Mouse (Mus musculus) left cerebral cortex, adult 9 months (tissue): ENCODE data around the gene Gabra6.

ENCODE experiments used
- DNase-seq, 2 experiments: peaks; one replicate each; pipeline ENCODE4 v3.0.0; 2022; ENCODE audit warnings: low spot score in 2 of 2

The Gabra6 gene

DNA sequence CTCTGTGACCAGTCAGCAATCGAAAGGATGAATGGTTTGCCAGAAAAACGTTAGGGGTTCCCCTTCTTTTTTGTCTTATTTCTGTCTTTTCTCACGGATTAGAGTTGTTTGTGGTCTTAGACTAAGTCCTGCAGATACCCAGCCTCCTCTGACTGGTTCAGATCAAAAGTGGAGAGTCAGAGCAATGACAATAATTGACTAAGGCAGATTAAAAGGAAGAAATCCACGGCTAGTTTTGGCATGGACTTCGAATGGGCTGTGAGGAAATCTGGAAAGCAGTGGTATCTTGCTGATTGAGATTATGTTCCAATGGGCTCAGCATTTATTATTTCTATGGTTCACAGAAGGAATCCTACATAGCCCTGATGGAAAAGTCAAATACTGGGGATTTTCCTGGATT, at the start of gene Gabra6:
Gene Gabra6, minus strand, starts transcription at position 191 of the 400 bp plus-strand sequence.
- DNase-seq: no peak

DNA sequence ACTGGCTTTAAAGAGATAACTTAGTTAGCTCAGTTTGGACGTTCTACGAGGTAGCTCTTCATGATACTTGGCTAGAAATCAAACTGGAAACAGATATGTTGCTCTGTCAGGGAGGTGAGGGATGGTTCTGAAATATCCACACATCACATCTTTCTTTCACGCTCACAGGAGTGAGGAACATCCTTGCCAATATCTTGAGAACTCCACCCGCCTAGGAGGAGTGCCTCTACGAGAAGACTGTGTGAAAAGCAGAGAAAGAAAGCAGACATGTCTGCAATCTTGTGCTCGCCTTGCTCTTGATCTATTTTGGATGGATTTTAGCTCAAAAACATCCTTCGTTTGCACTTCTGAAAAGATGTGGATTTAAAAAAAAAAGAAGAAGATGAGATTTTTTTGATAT, 44.7 kb upstream of the Gabra6 start:
- peak; percentile 20 to 27 for DNase-seq

DNA sequence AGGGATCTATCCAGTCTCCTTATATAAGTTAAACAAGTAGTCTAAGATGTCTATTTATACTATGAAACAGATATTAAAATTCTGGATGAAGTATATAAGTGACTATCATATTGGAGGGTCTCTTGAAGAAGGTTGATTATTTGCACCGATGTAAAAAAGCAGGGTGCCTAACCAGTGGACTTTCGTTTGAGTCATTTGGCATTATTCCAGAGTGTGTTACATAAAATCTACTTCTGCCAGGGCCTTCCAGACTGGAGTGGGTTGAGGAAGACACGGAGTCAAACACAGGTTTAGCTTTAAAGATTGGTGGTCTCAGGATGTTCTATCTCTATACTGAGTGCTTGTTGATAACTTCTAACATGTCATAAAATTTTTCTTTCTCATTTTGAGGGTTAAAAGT, 11.2 kb upstream of the Gabra6 start:
- DNase-seq: no peak

DNA sequence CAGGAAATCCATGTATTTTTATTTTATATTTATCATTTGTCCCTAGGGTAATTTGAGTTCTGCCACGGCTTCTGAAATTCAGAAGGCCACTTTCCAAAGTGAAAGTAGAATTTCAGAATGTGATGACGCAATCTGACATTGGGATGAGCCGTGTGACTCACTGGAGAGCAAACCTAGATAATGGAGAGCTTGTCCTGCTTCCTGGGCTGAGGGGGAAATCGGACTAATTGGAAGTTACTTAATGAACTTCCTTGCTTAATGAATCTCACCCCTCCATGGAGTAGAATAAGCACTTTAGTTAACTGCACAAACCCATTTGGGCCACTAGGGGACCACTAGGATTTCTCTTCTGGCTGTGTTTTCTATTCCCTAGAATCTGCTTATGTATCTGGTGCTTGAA, 5.4 kb upstream of the Gabra6 start:
- no peak for DNase-seq

DNA sequence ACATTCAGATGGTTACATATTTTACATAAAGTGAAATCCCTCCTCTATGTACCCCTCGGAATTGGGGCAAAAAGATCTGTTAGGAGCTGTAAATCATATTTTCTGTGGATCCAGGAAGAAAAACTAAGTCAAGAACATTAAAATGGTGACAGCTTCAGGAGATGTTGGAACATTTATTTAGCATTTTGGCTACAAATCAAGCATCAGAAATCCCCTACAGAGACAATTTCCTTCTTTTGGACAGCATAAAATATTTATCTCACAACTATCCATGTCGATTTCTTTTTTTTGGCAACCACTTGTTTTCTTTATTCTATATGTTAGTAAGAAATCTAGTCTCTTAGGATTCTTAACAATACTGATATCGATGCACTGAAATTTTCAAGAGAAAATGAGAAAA, 688 bp upstream of the Gabra6 start:
- no peak for DNase-seq

DNA sequence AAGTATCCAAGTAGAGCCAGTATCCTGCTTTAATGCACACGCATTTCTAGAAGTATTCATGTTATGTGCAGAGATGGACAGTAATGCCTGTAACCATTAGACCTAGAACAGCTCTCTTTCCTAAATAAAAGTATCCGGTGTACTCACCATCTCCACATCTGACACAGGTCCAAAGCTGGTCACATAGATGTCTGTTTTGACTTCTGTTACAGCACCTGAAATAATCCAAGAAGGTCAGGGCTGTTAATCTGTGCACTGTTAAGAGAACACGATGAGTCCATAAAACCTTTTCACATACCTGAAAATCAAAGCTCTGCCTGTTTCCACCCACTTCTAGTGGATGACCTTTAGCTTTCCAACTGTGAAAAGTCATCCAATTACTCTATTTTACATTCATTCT, 1.4 kb downstream of the Gabra6 start:
- DNase-seq: no peak

DNA sequence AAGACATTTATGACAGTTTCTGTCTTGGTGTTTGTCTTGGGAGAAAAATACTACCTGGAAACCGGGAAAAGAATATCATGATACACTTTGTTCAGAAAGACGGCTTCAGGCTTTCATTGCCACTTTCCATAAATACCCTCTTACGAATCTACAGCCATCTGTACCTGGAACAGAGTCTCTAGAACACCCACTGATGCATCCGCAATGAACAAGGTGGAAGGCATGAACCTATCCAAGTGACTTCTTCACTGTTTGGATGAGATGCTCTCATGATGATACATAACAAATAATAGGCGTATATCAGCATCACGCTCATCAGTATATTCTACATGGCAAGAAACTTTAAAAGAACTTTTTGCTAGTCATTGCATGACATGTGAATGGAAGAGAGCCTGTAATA, 1.8 kb downstream of the Gabra6 start:
- no peak for DNase-seq

DNA sequence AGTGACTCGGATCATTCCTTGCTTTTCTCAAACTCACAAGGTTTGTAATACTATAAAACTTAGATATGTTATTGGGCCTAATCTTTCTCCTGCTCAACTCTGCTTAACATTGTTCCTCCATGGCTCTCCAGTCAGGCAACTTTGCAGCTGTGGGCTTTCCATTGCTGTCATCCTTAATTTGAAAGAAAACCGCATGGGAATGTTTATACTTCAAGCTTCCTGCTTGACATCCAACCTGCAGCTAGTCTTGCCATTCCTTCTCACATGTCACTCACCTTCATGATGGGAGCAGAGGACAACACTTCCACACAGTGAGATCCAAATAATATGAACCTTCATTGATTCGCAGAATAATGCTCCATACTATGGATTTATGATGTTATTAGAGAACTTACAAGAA, 2.9 kb downstream of the Gabra6 start:
- DNase-seq: no peak

DNA sequence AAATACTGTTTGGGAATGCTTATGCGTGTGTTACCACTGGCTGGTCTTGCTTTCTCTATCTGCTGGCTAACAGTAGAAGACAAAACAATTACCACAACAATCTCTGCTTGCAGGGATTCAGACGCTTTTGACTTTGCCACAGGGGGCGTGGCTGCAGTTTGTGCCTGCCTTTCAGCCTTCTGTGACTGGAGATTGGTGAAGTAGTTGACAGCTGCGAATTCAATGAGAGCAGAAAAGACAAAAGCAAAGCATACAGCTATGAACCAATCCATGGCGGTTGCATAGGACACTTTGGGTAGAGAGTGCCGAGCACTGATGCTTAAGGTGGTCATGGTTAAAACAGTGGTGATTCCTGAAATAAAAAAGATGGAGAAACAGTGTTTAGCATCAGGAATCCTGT, 6.0 kb downstream of the Gabra6 start:
- no peak for DNase-seq

DNA sequence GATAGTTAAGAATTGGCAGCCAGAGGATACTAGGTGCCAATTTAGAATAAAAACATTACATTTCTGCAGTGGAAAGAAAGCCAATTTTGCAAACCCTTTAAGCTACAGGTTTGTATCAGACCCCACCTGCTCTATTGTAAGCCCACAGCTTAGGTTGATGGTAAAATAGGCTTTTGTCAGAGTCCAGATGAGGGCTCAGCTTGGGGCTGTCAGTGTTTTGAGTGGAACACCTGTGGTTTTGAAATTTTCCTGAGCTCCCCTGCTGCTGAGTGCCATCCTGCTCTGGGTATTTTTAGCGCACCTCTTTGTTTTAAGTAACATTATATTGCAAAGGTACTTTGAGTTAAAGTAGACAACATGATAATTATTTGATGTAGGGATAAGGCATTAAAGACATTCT, 10.0 kb downstream of the Gabra6 start:
- no peak for DNase-seq

DNA sequence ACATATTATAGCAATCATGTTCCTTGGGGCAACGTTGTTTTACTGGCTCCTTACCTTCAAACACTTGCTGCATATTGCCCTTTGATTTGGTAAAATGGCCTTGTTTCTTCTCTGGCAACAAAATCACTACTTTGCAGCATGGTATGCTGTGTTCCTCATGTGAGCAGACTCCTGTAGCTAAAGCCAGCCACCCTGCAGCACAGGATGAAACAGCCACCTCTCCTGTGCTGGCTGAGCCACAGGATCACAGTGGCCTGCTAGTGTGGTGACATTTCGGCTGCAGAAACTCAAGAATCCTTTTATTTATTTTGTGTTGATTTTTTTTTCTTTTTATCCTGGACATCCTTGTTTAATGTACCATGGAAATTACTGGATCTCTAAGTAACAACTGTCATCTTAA, 11.8 kb downstream of the Gabra6 start:
- DNase-seq: no peak

DNA sequence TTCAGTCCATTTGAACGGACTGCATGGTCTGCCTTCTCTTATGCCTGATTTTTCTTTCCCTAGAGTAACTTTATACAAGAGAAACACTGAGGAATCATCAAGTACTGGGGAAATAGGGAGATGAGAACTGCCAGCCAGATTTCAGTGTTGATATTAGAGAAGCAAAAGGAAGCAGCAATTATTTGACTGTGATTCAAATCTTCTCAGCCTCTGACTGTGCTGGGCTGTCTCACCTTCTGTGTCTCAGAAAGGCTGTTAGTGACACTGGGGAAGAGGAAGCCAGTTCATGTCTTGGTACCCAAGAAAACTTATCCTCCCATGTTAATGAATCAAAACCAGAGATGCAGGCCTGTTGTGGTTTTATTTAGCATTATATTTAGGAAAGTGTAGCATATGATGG, 14.8 kb downstream of the Gabra6 start:
- DNase-seq: no peak

DNA sequence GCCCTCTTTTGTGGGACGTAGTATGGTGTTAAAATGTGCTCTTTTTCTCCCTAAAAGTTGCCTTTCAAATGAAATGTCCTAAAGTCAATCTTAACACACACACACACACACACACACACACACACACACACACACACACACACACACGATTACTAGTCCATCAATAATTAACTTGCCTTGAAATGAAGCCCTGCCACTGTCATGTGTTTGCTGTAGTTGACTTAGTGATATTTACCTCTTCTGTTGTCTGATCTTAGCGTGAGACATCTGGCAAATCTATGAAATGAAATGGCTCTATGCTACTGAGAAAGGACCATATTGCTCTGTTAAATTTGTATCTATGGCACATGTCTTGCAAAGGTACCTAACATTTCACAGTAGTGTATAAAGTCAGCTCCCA, 61.9 kb downstream of the Gabra6 start:
- no peak for DNase-seq
